Mouse (Mus musculus) adrenal gland, adult (tissue): Measurements from ENCODE around the gene Cnot11.
A peak's percentile ranks its signal among the peaks of the same experiment; 100 is the strongest.
"Not testable (repeated sequence)": the region's sequence is repeated elsewhere in the genome, so short reads cannot be mapped to it uniquely, and the experiment has no call there.

Source experiments
- DNase-seq, 2 experiments: peaks; one replicate each; pipeline ENCODE4 v3.0.0; 2022 to 2023; ENCODE audit warnings: low spot score in 1 of 2; ENCODE audit not compliant: inconsistent age in 2 of 2

Cnot11 gene

DNA sequence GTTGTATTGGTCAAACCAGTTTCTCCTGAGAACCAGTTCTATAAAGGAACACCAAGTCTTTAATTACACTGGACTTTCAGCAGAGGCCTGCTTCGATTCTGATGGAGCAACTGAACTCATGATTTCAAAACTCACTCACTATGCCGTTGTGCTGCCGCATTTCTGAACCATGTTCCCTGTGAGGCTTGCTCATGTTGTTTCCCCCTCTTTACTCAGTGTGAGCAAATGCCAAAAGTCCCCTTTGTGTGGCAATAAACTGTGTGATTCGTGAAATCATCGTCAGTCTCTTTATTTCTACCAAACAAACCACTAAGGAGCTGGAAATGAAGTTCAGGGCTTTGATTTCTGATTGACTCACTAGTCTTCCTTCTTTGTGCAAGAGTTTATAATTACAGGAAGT, 43.7 kb downstream of the Cnot11 start:
- DNase-seq, result no peak

DNA sequence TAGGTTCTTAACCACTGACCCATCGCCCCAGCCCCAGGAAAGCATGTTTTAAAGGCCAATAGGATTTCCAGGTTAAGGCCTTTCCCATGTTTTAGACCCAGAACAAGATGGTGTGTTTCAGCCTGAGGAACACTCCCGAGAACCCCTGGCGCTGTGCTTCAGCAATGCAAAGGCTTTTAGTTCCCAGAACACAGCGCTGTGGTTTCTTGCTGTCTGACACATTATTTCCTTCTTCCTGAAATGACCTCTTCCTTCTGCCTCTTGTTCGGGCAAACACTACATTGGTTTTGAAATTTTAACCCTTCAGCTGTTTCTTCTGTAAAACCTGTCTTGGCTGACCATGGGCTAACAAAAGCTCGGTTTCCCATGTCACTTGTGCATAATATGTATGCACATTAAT, 44.3 kb downstream of the Cnot11 start:
- DNase-seq, result peak in 1 of 2 experiments; percentile 34

DNA sequence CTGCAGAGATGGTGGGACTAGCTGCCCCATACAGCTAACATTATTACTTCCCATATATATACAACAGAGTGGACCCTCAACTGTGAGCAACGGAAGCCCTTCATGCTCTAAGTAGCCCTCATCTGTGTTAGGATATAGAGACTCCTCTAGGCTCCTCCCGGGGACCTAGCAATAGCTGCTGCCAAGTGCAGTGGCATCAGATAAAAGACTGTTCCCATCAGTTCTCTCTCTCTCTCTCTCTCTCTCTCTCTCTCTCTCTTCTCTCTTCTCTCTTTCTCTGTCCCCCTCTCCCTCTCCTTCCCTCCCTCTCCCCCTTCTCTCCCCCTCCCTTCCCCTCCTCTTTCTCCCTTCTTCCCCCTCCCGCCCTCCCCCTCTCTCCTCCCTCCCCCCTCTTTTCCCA, 46.4 kb downstream of the Cnot11 start:
- no peak for DNase-seq

DNA sequence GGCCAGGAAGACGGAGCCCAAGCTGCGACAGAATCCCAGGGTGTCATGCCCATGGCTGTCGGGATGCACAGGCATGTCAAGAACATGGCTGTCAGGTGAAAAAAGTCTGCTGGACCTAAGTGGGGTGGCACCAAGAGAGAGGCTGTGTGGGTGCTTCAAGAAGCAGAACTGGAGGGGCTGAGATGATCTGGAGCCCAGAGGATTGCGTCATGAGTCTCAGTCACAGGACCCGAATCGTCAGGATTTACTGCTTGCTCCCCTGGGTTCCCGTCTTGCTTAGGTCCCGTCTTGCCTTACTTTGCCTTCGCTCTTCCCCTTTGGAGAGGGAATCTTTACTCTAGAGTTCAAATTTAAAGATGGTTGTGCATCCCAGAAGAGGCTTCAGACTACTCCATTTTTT, 48.4 kb downstream of the Cnot11 start:
- no peak for DNase-seq

DNA sequence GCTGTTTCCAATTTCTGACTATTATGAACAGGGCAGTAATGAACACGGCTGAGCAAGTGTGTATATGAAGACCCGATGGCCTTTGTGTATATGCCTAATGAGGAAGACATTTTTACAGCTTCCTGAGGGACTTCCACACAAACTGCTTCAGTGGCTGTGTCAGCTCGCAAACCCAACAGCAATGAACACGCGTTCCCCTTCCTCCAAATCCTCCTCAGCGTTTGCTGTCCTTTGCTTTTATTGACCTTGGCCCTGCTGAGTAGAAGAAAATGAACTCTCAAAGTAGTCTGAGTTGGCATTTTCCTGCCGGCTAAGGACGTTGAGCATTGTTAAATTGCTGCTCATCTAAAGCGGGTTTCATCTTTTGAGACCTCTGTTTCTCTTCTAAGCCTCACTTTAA, 50.6 kb downstream of the Cnot11 start:
- no peak for DNase-seq

DNA sequence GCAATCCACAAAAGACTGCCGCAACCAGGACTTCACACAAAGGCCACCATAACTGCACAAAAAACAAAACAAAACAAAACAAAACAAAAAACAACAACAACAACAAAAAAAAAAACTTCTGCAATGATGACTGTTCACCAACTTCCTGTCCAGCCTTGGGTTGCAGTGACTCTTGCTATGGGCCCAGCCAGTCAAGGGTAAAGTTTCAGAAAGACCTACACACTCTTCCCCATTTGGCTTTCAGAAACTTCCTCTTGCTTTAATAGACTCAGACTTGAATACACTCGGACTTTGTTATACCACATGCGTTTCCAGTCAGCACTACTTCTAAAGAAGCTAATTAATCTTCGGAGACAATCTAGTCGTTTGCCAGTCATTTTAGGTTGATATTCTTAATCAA, 55.4 kb downstream of the Cnot11 start:
- no peak for DNase-seq

DNA sequence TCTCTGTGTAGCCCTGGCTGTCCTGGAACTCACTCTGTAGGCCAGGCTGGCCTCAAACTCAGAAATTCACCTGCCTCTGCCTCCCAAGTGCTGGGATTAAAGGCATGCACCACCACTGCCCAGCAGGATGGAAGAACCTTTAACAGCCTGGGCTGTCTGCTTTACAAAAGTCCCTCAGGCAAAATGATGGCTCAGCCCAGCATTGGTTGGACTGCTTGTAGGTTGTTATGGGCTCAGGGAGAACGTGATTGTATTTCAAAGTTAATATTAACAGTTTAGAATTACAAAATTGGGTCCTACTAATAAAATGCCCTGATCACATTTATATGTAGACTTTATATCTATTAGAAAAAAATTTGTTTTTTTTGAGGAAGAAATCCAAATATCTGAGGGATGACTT, 56.8 kb downstream of the Cnot11 start:
- not testable (repeated sequence) for DNase-seq

DNA sequence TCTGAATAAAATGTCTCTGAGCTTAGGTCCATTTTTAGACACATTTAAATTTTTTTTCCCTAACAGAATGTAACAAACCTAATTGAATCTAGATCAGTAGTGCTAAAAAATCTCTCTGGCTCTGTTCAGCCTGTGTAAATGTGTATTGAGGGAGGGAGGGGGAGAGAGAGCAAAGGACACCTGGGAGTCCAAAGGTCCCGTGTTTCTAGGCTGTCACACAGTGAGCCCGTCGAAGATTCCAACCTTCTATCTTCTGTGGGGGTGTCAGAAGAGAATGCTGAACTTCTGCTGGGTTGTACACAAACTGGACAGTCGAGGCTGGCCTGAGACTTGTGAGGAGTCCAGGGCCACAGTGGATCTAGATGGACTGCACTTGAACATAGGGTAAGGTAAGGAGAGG, 57.3 kb downstream of the Cnot11 start:
- DNase-seq, result no peak

DNA sequence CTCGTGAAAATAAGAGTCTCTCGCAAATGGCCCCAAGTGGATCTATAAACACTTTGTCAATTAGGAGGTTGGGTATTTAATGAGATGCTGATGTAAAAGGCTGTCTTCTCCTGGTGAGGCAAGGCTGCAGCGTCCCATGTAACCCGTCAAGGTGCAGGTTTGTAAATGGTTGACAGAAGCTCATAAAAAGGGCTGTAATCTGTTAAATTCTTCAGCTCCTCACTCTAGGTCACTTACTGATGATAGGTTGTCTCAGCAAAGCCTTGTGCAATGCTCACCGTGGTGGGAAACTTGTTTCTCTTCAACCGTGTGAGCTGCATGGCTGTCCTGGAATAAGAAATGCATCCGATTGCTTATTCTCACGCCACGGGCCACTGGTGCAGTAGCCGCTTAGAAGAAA, 59.0 kb downstream of the Cnot11 start:
- no peak for DNase-seq
